Mouse (Mus musculus) heart, postnatal 25 days (tissue): ENCODE measurements at regions not wholly inside any gene's neighbourhood (a gene's known extent, or its start where the extent isn't known, plus 50 kb on each side); places are given as distances from the start of the nearest gene placed in this dataset.
"Not testable (repeated sequence)": the region's sequence is repeated elsewhere in the genome, so short reads cannot be mapped to it uniquely, and the experiment has no call there.

Source experiments
- DNase-seq: peaks from one replicate; pipeline ENCODE4 v3.0.0; 2022; ENCODE audit warnings: low spot score
- intact Hi-C: fragments of 180-260 bp; cut with DNase I; formaldehyde crosslinking; loops from one replicate; pipeline ENCODE4 v1.15.1; 2025

GRCm38 (mm10) chr13:45130516-45131249 is 52.2 kb downstream of the Gm9817 start:
- intact Hi-C loops: no loop called here

GRCm38 (mm10) chr13:45140616-45141015 is 62.1 kb downstream of the Gm9817 start:
- DNase-seq: no peak
- intact Hi-C loops: no loop called here

More at GRCm38 (mm10) chr13:45130516-45131249, 52.2 kb downstream of the Gm9817 start:
- DNase-seq: no peak

- intact Hi-C loops: no loop called here
- no peak for DNase-seq
Measured at GRCm38 (mm10) chr13:45145129-45145528, 66.6 kb downstream of the Gm9817 start.

DNA sequence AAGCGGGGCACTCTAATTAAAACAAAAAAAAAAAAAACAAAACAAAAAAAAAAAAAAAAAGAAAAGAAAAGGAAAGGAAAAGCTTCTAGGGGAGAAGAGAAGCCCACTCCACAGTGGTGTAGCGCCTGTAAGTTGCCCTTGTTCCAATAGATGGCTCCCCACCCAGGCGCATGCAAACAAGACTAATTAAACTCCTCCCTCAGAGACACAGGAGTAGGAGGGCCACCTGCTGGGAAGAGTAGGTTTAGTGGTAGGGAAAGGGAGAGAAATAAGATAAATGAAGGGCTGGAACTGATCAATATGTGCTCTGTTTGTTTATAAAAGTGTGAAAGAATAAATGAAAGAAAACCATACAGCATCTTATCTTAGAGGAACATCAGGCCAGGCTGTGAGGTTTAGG is 77.7 kb downstream of the Gm9817 start:
- DNase-seq: no peak

DNA sequence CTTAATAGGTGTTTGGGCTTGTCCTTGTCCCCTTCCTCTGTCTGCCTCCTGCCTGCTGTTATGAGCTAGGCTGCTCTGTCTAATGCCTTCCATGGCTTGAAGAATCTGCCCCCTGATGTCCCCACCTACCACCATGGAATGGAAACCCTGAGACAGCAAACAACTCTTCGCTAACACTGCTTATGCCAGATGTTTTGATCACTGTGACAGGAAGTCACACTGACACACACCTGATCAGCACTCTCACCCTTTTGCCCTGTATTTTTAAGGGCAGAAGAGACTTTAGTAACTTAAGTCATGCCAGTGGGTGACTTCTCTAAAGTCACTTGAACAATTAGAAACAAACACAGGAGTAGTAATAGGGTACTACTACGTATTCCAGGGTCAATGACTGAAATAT is 78.5 kb downstream of the Gm9817 start:
- intact Hi-C loops: no loop called here
- no peak for DNase-seq

More for the DNA sequence above, 77.7 kb downstream of the Gm9817 start:
- intact Hi-C loops: no loop called here

- no peak for DNase-seq
- intact Hi-C loops: loop anchor here (5.0 to 10.0 kb wide), 2 partner anchors 285 to 317 kb away; no protein-coding TSS in a partner anchor
Measured at GRCm38 (mm10) chr13:45160281-45160680, 81.8 kb downstream of the Gm9817 start.

DNA sequence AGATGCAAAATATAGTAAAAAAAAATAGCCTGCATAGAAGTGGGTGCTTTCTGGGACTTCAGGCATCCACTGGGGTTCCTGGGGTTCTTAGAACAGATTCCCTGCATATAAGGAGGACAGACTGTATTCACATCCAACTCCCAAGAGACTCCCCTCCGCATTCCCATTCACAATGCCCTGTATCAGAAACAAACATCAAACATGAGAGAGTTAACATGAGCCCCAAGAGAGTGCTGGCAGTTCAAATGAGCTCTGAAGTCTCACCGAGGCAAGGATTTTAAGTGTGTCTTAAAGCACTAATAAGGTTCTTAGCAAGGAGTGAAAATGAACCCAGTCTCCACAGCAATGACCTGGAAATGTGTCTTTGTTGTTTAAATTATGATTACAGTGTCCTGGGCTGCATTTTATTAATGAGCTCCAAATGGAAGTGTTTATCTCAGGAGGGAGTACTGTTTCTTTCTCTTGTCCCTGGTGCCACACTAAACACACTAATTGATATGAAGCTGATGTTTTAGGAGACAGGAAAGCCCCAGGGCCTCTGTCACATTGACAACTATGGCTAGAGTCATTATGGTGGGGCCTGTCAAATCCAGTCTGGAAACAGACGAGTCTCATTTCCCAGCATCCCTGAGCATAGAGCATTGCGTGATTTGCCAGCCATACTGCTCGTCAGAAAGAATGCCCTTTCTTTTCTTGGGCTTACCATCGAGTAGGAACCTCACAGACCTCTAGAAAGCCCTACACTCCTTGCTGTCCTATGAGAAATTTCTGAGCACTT is 85.7 kb downstream of the Gm9817 start:
- intact Hi-C loops: loop anchor here (5.0 to 10.0 kb wide), 2 partner anchors 281 to 313 kb away; no protein-coding TSS in a partner anchor
- no peak for DNase-seq

GRCm38 (mm10) chr13:45165159-45165558 is 86.7 kb downstream of the Gm9817 start:
- intact Hi-C loops: loop anchor here (10.0 kb wide), 1 partner anchor 280 kb away; no protein-coding TSS in a partner anchor
- no peak for DNase-seq

DNA sequence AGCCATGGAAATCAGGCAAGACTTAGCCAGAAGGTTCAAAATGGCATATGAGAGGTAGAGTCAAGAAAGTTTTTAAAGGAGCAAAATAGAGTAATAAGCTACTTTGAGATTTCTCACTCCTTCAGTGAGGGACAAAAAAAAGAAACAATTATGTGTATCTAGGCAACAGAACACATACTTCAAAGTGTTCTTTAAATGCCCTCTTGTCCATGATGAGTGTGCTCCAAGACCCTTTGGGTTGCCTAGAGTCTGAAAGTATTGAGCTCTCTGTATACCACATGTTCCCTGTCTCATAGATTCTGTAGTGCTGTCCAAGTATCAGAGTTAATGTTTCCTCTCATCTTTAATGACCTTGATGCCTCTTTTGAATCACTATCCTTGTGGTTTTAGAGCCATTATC is 91.2 kb downstream of the Gm9817 start:
- no peak for DNase-seq
- intact Hi-C loops: loop anchor here (10.0 kb wide), 1 partner anchor 275 kb away; no protein-coding TSS in a partner anchor

- DNase-seq: no peak
- intact Hi-C loops: no loop called here
Measured at GRCm38 (mm10) chr13:45173139-45173538, 94.6 kb downstream of the Gm9817 start.

- DNase-seq, intact Hi-C loops: not testable (repeated sequence)
Measured at GRCm38 (mm10) chr13:45175711-45176205, 97.3 kb downstream of the Gm9817 start.

GRCm38 (mm10) chr13:45181529-45182230 is 103.2 kb downstream of the Gm9817 start:
- intact Hi-C loops: no loop called here
- DNase-seq: no peak

- no peak for DNase-seq
- intact Hi-C loops: no loop called here
Measured at GRCm38 (mm10) chr13:45189389-45189788, 110.9 kb downstream of the Gm9817 start.

- intact Hi-C loops: no loop called here
- DNase-seq: no peak
Measured at GRCm38 (mm10) chr13:45190151-45190550, 111.7 kb downstream of the Gm9817 start.

DNA sequence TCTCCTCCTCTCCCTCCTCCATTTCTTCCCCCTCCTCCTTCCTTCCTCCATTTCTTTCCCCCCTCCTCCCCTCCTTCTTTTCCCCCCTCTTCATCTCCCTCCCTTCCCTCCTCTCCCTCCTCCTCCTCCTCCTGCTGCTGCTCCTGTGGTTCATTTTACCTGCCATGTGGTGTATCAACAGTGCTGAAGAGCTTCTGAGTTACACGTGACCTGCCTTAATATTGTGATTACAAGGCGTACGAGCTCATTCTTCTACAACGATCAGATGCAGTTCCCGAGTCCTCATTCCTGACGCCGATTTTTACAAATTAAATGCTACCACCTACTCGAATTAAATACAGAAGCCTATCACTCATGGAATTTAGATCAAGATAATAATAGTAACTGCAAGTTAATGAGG is 113.6 kb downstream of the Gm9817 start:
- no peak for DNase-seq
- intact Hi-C loops: no loop called here

GRCm38 (mm10) chr13:45195562-45195961 is 117.1 kb downstream of the Gm9817 start:
- intact Hi-C loops: no loop called here
- DNase-seq: no peak

DNA sequence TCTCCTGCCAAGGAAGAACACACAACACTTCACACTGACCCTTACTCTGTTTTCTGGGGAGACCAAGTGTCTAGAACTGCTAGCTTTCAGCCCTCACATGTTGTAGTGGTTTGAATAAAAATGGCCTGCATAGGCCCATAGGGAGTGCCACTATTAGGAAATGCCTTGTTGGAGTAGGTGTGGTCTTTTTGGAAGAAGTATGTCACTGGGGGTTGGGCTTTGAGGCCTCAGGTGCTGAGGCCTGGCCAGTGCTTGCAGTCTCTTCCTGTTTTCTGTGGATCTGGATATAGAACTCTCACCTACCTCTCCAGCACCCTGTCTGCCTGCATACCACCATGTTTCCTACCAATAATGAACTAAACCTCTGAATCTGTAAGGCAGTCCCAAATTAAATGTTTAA is 117.9 kb downstream of the Gm9817 start:
- no peak for DNase-seq
- intact Hi-C loops: no loop called here

- intact Hi-C loops: no loop called here
- DNase-seq: no peak
Measured at GRCm38 (mm10) chr13:45200511-45201120, 122.1 kb downstream of the Gm9817 start.

- DNase-seq: no peak
- intact Hi-C loops: no loop called here
Measured at GRCm38 (mm10) chr13:45204856-45205255, 126.4 kb downstream of the Gm9817 start.
